Mouse (Mus musculus): Measurements from ENCODE around the gene Asgr1.

GRCm38 (mm10) chr11:70027397-70027796 is 26.5 kb upstream of the Asgr1 start:
- TF ChIP-seq MYC (IDR thresholded peaks at IDR 0.05; ENCODE audit: low read depth, low read length) (no peak), RAD21 (IDR thresholded peaks at IDR 0.05; ENCODE audit: low read depth, low read length) (no peak), NELFE (IDR thresholded peaks at IDR 0.05; ENCODE audit: low read depth, low read length) (no peak), KAT2A (conservative IDR thresholded peaks at IDR 0.05; ENCODE audit: low read depth, low read length) (no peak)
